Mouse (Mus musculus) forelimb bud, embryonic 11.5 days (tissue): ENCODE results near the gene Rnf4.
A peak's percentile ranks its signal among the peaks of the same experiment; 100 is the strongest.

ENCODE experiments used
- DNase-seq: peaks from one replicate; pipeline ENCODE4 v3.0.0-alpha.2; 2012; ENCODE audit warnings: low read depth, low spot score

The Rnf4 gene

DNA sequence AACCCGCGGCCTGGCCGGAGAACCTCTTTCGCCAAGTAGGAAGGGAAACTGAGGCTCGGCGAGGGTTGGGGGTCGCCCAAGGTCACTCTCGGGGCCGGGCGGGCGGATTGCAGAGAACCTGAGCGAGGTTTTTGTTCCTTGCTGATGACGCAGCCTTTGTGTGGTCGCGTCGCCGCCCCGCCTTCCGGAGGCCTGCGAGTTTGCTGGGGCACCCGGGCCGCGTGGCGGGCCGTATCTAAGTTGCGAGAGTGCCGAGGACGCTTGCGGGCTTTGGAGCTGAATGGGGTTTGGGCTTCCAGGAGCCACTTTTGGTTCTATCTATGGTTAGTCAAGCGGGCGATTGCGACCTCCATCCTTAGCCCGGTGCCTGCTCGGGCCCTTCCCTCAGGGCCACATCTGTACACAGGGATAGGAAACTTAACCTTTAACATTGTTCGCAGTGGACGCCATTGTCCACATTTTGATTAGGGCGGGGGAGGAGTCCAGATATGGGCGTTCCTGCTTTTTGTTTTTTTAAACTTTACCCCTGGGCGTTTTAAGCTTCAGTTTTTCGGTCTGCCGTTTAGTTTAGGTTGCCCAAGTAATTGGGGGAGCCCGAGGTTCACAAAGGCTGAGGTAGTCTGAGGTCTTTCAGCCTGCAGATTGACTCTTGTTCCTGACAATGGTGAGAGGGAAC lies 824 bp downstream of the Rnf4 start:
- peak; percentile 68 for DNase-seq

DNA sequence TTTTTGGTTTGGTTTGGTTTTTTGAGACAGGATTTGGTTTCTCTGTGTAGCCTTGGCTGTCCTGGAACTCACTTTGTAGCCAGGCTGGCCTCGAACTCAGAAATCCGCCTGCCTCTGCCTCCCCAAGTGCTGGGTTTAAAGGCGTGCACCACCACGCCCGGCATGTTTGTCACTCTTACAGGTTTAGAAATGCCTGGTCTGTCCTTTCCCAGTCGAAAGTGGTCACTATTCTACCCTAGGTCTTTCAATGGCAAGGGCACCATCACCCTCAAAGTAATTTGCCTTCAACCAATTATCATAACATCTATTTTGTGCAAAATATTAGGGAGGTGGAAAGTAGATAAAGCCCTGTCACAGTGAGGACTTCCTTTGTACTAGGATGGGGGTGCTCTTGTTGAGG lies 4.2 kb downstream of the Rnf4 start:
- no peak for DNase-seq

DNA sequence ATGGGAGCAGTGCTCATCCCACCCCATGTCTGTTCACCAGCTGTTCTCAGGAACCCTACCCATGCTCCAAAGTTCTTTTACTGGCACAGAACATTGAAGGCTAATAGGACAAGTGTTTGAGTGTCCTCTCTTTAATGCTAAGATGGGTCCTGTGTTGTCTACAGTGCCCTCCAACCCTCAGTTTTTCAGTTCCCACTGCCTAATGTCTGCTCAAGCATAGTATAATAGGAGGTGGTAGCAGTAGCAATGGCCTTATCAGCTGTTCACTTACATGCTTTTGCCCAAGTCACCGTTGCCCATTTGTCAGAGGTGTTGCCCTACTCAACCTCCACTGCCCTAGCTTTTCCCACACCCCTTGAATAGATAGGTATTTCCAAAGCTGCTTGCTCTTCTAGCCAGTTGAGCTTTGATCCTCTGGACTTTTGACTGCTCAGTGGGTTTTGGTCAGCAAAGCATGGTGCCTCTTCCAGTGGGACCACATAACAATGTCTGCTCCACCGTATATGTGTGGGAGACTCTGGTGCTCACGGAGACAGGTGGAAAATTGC lies 16.1 kb downstream of the Rnf4 start:
- no peak for DNase-seq

DNA sequence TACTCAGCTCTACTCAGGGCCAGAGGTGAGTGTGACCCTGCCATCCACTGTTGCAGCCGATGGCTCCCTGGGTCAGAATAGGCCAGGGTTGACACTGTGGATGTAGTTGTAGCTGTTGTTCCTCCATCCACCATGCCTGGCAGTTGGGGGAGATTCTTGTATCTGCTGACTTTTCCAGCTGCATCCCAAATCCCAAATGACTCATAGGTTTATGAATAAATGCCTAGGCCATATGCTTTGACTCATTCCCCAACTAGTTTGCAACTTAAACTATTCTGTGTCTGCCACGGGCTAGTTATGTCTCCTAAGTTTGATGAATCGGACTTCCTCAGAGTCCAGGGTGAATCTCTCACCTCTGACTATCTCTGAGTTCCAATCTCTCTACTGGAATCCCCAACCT lies 24.2 kb downstream of the Rnf4 start:
- DNase-seq = no peak

DNA sequence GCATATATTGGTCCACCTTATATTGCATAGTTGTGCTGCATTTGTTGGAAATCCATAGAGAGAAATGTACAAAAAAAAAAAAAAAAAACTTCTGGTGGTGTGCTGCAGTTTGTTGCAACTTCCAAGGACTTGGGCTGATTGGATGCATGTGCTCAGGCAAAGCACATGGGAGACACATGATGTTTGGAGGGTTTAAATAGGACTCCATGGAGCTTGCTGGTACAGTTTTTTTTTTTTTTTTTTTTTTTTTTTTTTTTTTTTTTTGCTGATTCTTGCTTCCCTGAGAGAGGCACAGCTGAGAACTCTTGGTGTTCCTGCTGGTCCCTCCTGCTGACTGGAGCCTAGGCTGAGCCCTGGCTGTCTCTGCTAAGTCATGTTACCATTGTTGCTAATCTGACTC lies 27.0 kb downstream of the Rnf4 start:
- no peak for DNase-seq

DNA sequence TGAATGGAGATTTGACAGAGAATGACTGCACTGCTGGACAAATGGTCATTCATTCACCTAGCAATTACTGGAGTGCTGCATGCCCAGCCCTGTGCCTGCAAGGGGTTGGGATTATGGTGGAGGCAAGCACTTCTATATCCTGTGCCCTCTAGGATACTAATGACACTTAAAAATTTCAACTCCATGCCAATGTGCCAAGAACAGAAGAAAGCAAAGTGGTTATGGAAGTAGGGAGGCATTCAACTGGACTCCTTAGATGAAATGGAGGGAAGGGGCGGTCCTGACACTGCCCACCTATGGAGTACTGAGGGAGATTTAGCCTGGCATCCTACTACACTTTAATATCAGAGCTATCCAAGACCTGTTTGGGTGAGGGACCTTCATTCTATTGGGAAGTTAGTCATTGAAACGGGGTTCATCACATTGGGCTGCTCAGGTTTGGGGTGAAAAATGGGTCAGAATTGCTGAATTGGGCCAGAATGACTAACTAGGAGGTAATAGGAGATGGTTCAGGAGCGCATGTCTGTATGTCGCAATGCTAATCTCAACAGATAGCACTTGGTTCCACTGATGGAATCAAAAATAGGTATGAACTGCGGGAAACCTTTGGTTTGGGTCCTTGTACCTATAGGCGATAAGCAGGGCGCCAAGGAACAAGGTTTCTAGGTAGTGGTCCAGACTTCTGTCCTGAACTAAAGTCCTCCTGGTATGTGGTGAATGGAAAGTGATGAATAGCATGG lies 32.6 kb downstream of the Rnf4 start:
- no peak for DNase-seq

DNA sequence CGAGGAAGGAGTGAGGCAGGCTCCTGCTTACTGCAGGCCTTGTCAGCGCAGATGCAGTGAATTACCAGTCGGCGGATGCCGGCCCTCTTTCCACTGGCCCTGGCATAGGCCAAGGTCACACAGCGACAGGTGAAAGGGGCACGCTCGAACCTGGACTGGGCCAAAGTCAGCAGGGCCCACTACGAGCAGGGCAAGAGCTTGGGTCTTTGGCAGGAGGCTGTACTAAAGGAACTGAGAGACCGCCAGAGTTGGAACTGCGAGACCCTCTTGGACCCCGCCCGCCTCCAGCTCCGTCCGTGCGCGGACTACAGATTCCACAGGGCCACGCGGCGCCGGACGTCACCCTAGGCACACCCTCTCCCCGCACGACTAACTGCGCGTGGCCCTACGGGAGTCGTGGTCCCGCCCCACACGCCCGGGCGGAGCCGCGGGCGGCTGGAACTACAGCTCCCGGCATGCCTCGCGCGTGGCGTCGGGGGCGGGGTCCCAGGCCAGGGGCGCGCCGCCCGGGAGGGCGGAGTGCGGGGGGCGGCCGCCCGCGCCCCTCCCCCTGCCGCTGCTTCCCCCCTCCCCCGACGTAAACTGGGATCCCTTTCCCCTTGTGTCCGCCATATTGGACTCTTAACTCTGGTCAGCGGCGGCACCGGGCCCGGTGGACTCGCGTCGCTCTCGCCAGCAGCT lies 33.4 kb downstream of the Rnf4 start, which contains the start of gene Fam193a:
Gene Fam193a (plus strand): TSS at position 593 of the 681 bp plus-strand sequence.
- DNase-seq = peak; percentile 95

DNA sequence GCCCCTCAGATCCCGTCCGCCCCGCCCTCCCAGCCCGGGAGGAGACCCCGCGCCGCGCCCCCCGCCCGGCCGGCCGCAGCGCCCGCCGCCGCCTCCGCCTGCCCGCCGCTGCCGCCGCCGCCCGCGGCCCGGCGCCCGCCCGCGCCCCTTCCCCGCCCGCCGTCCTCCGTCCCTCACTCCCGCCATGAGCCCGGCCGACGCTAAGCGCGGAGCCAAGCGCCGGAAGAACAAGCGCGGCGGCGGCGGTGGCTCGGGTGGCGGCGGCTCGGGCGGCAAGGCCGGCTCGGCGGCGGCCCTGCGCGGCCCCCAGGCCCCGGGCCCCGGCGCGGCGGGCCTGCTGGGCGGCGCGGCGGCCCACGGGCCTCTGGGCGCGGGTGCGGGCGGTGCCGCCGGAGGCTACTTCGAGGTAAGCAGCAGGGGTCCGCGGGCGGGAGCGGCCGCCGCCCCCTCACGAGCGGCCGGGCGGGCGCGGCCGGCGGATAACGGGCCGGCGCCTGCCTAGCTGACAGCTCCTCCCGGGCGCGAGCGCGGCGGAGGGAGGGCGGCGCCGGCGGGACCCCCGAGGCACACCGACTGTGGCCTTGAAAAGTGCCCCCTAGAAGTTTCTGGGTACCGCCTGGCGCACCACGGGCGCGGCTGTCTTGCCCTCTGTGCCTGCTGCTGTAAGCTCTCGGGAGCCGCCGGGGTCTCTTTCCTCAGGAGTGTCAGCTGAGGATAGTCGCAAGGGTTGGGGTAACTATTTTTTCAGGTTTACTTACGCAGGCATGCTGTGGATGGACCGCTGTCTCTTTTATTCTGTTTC lies 34.1 kb downstream of the Rnf4 start:
- DNase-seq = peak; percentile 12

DNA sequence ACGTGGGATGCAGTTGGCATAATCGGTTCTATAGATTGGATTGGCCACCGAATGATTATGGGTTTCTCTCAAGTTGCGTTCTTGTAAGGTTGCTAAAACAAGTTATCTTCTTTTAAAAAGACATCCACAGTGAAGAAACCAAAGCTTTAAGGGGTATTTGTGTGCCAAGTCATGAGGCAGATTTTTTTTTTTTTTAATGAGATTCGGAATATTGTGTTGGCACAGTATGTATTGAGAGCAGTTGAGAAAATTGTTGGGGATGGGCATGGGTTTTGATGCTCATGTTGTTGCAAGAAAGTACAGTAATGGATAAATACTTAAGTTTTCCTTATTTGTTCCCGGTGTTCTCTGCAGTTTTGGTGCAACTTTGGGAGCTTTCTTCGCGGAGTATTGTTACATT lies 34.8 kb downstream of the Rnf4 start:
- DNase-seq = no peak

DNA sequence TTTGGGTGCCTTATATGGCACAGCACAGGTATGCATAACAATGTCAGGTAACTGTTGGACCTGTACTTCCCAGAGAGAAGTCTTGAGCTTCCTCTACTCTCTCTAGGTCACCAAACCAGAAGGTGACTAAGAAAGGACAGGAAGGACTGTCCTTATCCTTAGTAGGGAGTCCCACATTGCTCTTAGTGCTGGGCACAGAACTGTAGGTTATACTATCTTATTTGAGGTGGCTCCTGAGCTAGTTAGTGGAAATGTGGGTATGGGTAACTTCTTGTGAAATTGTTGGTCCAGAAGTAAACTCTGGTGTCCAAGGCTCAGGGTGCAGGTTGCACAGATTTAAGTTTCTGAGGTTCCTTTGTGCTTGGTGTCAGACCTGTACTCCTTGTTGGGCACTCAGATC lies 36.1 kb downstream of the Rnf4 start:
- DNase-seq = no peak

DNA sequence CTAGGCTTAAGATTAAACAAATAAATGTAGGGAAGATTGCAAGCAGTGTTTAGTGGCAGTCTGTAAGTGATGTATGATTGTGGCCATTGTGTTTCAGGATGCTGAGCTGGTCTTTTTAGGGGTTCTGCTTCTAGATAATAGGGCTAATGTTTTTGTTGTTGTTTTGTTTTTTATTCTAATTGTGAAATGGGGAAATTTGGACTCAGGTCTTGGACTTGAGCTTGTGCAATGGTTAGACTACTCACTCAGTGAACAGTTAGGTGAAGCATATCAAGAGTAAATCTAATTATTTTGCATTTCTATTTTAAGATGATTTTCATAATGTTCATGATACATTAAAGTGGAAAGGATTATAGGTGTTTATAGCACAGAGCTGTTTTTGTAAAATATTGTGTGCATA lies 36.5 kb downstream of the Rnf4 start:
- no peak for DNase-seq

DNA sequence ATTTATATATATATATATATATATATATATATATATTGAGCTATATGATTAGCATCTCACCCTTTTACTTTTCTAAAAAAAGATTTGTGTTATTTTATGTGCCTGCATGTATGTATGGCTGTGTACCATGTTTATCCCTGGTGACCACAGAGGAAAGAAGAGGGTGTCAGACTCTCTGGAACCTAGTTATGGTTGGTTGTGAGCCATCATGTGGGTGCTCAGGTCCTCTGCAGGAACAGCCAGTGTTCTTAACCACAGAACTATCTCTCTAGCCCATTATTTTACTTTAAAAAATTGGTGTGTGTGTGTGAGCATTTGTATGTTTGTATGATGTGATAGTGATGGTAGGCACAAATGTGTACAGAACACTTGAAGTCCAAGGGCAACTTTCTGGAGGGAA lies 42.7 kb downstream of the Rnf4 start:
- DNase-seq = no peak

DNA sequence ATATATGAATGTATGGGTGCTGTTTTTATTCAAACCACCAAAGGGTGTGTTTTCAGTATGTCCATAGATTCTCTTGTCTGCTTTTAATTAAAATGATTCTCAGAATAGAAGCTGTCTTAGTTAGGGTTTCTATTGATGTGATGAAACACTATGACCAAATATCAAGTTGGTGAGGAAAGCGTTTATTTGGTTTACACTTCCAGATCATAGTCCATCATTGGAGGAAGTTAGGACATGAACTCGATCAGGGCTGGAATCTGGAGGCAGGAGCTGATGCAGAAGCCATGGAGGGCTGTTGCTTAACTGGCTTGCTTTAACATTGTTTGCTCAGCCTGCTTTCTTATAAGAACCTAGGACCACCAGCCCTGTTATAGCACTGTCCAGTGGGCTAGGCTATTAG lies 45.6 kb downstream of the Rnf4 start:
- no peak for DNase-seq

DNA sequence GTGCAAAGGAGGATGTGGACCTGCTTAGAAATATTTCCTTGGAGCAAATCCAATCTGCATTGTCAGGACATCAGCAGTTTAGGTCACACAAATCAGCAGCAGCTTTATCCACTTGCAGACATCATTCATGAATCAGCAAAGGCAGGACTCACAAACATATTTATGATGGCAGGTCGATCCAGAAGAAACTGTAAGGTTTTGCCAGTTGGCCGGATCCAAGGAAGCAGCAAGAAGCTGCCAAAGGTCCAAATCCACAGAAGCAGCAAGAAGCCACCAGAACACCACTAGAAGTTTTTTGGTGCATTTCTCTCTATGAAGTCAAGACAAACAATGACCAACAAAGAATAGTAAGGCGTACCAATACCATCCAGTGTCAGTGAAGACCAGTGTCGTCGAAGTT lies 49.5 kb downstream of the Rnf4 start:
- no peak for DNase-seq

DNA sequence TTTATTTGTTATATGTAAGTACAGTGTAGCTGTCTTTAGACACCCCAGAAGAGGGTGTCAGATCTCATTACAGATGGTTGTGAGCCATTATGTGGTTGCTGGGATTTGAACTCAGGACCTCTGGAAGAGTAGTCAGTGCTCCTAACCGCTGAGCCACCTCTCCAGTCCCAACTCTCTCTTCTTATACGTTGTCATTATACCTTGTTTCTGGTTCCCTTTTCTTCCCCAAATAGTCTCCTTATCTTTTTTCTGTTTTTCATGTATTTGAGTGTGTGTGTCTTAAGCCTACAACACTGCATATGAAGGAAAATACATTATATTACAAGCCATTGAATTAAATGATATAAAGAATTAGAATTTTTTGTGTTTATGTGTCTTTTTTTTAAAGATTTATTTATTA lies 50.7 kb downstream of the Rnf4 start:
- DNase-seq = no peak

DNA sequence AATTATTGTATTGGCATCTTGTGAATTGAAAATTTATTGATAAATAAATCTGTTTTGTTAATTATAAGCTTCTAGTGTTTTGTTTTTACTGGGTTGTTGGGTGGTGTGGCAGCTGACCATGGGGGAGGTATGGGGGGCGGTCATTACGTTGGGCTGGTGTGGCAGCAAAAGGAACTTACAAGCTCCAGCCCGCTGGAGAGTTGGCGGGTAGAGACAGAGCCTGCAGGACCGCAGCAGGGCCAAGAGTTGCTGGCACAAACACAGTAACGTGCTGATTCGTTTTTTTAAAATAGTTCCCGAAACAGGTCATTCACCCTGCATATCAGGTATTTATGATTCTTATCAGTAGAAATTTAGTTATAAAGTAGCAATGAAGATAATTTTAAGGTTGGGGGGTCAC lies 57.2 kb downstream of the Rnf4 start:
- DNase-seq = no peak

DNA sequence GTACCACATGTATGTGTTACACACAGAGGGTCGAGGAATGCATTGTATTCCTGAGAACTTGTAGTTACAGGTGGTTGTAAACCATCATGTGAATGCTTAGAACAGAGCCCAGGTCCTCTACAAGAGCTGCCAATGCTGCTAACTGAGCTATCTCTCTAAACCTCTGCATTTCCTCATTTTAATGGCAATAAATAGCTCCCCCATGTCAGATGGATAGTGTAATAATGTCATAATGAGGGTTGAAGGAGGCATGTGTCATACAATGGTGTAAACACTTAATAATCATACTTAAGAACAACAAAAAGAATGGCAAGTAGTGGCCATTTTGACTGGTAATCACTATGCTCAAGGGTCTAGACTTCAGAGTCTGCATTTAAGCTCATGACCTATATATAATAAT lies 59.3 kb downstream of the Rnf4 start:
- no peak for DNase-seq

DNA sequence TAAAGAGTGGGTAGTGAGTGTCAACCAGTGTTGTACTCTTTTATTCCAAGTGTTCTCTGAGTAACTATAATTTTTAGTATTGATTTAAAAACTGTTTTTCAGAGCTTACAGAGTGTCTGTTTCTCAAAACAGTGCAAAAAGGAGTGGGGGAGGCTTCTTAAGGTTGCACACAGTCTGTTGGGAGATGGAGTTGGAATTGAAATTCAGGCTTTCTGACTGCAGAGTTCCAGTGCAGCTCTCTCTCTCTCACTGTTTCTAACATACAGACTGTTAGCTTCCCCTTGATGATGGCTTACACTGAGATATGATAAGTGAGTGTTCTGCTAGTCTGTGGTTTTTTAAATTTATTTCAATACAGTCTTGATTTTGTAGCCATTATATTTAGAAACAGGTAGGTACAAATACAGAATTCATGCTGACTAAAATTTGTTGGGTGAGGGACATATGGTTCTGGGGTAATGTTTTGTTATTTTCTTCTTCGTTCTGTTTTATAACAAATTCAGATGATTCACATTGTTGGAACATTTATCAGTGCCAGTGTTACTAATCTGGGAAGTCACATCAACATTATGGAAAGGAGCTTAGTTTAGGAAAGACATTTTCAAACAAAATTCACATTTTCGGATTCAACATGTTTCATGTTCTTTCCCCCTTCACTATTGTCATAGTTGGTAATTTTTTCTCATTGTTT lies 59.9 kb downstream of the Rnf4 start:
- DNase-seq = no peak

DNA sequence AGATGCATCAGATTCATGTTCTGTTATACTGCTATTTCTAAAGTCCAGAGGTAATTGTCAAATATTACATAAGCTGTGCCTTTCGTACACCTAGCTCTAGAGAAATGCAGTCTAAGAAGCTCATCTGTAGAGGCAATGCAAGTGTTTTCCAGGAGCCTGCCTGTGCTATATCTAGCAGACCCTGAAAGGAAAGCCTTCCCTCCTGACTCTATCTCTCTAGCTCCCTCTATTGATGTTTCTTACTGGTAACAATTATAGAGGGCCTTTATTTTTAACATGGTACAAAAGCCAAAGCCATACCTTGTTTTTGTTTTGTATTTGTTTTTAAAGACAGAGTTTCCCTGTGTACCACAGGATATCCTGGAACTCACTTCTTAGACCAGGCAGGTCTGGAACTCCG lies 61.8 kb downstream of the Rnf4 start:
- DNase-seq = no peak

DNA sequence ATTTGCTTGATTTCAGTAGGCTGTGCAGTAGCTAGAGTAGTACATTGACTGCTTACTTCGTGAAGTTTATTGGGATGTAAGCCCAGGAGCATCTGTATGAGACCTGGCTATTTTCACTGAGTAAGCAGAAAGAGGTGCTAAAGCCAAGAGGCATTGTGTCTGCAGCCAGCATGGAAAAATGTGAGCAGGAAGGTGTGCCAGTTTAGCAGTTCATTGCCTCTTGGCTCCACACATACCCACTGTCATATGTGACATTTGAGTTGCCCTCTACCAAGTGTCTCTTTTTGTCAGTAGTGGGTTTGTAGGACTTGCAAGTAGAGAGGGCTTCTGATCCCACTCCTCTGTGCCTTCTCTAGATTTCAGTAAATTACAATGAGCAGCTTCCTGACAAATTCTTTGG lies 62.2 kb downstream of the Rnf4 start:
- DNase-seq = no peak
